Mouse (Mus musculus): ENCODE data around the gene Galr2.

The Galr2 gene

DNA sequence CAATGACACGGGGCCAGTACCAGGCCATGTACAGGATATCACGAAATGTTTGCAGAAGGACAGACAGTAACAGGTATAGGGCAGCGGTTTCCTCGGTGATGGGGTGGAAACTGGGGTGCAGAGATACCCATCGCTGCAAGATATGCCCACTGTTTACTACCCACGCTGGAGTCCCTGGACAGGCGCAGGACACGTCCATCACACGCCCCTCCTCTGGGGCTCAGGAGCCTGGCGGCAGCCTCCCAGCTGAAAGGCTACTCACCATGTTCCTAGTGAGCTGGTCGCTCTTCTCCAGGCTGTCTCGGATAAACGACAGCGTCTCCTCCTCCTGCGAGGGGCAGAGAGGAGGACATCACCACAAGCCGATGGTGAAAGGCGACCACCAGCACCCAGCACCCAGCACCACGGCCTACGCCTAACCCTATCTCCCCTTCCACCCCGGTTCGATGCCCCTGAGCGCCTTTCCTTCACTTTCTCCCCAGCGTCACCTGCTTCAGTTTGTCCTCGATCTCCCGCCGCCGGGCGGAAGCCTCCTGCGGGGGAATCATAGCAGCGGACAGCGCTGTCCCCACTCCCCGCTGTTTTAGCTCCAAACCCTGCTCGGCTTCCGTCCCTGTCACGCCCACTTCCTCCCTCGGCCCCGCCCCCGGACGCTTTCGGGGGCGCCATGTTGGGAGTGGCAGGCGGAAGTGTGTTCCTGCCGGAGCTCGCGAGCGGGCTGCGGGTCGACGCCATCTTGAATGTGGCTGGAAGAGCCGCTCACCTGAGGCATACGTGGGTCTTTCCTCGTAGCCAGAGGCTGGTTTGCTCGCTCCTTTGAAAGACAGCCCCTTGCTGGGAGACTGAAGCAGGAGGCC is 25.6 kb downstream of the Galr2 start:
- DNase-seq (ENCODE audit: extremely low spot score, low read depth, low spot score) = peak; percentile 58

DNA sequence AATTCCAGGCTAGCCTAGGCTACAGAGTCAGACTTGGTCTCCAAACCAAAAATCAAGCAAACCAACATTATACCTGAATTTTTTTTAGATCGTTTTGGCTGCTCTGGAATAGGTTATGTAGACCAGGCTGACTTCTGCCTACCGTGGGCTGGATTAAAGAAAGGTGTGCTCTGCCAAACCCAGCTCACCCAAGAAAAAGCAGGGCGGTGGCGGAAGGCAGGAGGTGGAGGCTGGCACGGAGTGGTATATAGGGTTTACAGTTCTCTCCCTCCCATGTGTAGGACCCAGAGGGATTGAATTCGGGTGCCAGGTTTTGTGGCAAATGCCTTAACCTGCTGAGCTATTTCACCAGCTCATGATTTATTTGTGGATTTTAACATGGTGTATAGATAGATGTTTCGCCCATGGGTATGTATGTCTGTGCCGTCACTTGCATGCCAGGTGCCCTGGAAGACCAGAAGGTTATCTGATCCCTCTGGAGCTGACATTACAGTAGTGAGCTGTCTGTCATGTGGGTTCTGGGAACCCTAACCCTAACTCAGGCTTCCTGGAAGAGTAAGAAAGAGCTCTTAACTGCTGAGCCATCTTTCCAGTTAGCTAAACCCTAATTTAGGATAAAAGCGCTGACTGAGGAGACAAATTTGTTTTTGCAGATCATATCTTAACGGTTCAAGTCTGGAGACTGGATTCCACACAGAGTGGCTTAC is 26.4 kb downstream of the Galr2 start, which contains the start of gene Exoc7:
Exoc7 (minus strand) TSS at position 215 of the 707 bp plus-strand sequence.
- DNase-seq (ENCODE audit: extremely low spot score, low read depth, low spot score) = no peak

DNA sequence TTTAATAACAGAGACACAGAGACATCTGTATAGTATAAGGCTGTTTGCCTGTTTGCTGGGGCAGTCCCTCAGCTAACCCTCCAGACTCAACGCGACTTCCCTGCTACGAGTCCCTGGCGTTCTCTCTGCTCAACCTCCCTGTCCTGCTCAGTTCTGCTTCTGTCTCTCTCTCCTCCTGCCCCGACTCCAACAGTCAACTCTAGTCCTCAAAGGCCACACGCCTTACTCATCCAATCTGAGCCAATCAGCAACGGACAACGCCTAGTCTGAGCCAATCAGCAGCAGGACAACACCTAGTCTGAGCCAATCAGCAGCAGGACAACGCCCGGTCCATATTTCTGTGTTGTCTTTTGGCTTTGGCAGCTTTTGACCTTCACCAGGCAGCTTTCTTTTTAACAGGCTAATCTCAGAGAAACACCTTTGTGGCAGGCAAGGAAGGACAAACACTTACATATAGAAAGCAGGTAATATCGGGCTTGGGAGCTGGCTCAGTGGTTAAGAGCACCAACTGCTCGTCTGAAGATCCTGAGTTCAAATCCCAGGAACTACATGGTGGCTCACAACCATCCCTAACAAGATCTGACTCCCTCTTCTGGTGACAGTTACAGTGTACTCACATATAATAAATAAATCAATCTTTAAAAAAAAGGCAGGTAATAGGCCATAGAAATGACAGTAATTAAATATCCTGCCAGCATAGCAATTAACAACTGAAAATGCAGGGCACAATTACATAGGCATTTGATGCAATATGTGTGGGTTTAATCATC is 27.2 kb downstream of the Galr2 start:
- DNase-seq (ENCODE audit: extremely low spot score, low read depth, low spot score) = no peak

DNA sequence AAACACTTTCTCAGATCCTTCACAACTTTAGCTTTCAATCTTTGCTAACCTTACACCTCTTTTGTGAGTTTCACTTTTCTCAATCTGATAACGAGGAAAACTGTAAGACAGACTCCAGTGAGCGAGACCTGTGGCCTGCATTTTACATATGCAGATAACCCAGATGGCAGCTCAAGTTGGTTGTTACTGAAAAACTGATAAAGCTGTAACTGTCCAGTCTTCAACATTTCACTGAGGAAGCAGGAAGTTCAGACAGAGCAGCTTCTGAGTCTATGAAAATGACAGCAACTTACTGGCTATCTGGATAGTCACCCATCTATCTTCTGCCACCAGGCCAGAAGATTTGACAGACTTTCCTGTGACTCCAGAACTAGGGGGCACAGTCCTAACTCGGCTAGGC is 28.9 kb downstream of the Galr2 start:
- DNase-seq (ENCODE audit: extremely low spot score, low read depth, low spot score) = no peak

DNA sequence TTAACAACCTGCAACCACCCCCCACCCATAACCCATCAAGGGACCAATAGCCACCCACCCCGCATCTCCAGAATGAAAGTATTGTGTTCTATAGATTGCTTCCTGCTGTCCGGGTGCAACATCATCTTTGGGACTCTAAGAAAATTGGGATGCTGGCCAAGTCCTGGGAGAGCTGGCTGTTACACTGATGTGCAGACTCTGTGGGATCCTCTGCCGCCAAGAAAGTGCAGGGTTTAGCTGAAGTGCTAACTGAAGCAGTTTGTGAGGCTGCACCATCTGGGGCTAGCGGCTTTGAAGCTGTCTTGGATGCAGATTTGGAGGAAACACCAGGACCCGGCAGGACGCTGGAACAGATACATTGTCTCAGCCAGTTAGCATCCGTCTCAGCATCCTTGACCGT is 30.4 kb downstream of the Galr2 start:
- no peak for DNase-seq (ENCODE audit: extremely low spot score, low read depth, low spot score)

DNA sequence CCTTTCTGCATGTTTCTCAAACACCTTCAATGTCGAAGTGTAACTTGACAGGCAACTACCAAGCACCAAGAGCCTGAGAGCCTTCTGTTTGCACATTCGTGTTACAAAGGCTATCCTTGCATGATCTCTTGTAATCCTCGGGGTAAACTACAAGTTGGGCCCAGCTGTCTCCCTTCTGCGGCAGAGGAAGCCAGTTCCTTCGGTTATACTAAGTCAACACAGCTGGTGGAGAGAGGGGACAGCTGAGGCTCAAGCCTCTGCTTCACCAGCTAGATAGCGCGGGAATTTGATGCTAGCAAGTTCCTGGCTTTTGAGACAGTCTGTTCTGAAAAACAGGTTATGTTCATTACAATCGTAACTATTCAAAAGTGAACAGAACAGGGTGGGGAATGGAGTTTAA is 31.6 kb downstream of the Galr2 start:
- no peak for DNase-seq (ENCODE audit: extremely low spot score, low read depth, low spot score)

DNA sequence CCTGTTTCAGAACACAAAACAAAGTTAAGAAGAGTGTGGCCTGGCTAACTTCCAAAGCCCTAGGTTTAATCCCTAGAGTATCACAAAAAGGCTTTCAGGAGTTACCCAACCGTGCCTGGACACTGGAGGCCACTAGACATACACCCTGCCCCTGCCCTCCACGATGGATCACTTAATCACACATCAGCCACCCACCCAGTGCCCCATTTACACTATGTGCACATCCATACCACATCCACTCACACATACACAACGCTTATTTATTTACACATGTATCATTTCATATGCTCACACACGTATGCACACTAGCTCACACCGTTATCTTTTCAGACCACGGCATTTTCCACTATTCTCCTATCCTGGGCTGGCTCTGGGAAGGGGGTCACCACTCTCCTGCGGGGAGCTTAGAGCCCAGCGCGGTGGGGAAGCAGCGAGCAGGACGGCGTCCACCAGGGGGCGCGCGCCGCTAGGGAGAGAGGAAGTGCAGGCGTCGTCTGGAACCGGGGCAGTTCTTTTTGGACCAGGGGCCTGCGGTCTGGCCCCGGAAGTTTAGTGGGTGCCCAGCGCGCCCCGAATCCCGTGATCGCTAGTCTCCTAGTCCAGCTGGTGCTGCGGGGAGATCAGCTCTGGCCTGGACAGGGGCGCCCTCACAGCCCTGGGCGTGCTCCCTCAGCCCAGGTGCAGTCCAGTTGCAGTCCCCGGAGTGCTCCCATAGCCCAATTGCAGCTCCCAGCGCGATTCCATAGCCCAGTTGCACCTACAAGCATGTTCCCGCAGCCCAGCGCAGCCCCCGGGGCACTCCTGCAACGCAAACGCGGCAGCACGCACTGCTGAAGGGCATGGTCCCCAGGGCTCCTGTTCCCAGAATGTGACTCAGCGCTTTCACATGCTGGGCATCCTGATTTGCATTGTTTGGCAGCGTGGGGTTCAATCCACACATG is 38.2 kb downstream of the Galr2 start:
- DNase-seq (ENCODE audit: extremely low spot score, low read depth, low spot score) = peak; percentile 37

DNA sequence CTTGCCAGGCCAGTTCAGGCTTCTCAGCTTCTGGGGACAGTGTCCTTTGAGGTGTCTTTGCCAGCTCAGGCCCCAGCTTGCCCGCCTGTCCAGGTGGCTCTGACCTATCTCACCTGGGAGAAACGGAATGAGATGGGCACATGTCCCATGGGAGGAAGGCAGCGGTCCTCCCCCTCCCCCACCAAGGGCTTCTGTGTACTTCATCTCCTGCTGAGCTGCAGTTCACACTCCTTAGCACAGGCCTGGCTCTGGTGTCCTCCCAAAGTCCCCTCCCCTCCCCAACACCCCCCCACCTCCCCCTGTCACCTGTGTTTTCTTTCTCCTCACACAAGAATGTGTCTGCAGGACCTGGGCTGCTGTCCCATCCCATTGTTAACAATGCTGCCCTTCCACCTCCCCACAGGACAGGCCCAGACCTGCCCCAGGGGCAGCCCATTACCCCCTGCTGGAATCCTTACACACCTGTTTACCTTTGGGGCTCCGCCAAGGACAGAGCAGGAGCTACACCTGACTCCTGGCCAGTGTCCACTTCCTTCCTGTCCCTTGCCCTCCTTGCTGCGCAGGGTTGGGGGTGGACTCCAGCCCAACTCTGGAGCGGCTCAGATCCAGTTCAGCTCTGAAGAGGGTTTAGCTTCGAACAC is 46.3 kb downstream of the Galr2 start:
- DNase-seq (ENCODE audit: extremely low spot score, low read depth, low spot score) = no peak

DNA sequence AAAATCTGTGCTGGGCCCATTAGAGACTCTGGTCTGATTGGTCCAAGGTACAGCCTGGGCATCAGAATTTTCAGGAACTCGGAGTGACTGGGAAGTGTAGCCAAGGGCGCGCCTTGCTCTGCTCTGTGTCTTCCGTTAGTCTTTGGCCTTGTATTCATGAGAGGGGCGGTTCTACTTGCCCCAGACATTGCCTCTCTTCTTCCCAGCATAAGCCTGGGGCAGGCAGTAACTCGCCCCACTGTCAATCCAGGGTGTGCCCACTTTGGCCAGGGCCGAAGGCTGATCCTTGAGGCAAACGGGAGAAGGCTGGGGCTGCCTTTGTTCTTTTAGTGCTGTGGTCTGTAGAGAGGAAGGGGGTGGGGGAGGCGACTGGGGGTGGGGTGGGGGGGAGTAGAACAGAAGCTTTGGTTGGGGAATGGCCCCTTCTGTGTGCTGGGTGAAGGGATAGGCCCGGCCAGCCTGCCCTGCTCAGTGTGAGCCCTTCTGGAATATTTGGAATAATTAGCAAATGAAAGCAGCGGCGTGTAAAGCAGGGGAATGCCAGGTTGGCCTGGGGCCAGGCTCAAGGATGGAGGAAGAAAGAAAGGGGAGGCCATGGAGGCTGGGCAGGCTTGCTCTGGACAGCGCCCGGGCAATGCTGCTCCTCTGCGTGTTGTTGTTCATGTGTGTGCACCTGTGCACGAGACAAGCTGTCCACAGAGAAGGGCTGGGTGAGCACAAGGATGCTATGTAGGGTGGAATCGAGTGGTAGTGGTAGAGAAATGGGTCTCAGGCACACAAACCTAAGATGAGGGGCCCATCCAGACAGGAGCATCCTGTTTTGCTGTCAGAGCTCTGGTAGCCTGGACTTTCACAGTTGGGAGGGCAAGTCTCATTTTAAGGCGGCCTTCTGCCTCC is 48.8 kb downstream of the Galr2 start:
- DNase-seq (ENCODE audit: extremely low spot score, low read depth, low spot score) = no peak

DNA sequence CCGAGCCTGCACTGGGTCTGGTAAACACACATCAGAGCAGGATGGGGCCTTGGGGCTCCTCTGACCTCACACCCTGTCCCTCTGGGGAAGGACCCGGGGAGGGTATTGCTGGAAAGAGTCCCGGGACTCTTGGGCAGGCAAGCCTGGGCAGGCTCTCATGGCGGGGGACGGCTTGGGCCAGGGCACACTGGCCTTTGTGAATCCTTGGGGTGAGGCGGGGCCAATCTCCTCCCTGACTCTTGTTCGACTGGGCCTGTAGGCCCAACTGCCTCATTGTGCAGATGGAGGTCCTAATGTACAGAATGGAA is 49.4 kb downstream of the Galr2 start:
- DNase-seq (ENCODE audit: extremely low spot score, low read depth, low spot score) = no peak

DNA sequence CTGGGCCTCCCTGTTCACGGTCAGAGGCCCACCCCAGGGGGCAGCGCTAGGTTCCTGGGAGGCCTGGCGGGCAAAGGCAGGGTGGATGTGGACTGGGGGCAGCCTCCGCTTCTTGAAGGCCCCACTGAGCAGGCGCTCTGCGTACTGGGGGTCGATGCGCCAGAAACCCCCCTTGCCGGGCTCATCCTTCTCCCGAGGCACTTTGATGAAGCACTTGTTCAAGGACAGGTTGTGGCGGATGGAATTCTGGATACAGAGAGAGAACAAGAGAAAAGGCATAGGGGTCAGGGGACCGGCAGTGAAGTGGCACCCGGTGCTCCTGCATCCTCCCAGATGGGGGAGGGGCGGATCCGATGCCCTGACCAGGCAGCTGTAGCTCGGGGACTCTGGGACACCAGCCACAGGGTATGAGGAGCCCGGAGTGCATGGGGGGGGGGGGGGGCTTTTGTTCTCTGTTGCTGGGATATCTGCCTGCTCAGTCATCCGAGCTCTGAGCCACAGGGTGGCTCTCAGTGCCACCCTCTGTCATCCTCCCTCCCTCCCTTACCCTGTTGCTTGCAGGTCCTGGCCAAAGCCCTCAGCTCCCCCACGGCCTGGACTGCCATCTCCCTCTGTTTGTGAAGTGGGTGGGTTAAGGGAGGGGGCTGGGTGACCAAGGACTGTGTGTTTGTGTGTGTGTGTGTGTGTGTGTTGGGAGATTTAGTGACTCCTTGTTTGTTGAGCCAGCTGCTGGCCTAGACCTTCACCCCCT is 51.7 kb downstream of the Galr2 start:
- DNase-seq (ENCODE audit: extremely low spot score, low read depth, low spot score) = no peak

DNA sequence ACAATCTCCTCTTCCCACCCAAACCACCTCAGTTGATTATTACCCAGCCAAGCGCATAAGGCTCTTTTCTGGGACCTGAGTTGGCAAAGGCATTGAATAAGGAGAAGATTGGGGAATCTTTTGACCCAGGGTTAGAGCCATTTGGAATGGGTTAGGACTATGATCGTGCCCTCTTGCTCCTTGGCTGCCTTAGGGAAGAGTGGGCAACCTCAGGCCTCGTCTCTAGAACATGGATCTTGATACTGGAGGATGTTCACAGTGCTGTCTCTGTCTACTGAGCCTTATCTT is 52.2 kb downstream of the Galr2 start:
- DNase-seq (ENCODE audit: extremely low spot score, low read depth, low spot score) = no peak
